Mouse (Mus musculus) cerebellum, postnatal 25 days (tissue): ENCODE results near the gene Cxcl3.
"Not testable (repeated sequence)": the region's sequence is repeated elsewhere in the genome, so short reads cannot be mapped to it uniquely, and the experiment has no call there.

Source experiments
- DNase-seq, 2 experiments: peaks; one replicate each; pipeline ENCODE4 v3.0.0; 2021; ENCODE audit warnings: mixed read lengths in 2 of 2

Gene Cxcl3

DNA sequence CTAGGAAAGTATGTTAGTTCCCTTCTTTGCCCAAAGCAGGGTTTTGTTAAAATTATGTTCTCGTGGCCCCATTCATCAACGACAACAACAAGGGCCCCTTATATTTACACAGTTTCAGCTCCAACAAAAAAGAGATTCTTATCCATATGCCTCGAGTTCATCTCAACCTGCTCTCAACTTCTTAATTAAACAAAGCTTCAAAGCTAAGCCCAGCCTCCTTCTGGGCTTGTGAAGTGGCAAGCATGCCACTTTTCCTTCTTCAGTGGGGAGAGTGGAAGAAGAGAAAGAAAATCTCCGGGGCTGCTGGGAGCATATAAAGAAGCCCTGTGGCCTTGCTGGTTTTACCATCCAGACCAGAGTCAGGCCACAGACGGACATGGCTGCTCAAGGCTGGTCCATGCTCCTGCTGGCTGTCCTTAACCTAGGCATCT is 8.3 kb downstream of the Cxcl3 start, which contains the start of gene Cxcl15:
Gene Cxcl15 (plus strand): TSS at position 340 of the 431 bp plus-strand sequence.
- no peak for DNase-seq

DNA sequence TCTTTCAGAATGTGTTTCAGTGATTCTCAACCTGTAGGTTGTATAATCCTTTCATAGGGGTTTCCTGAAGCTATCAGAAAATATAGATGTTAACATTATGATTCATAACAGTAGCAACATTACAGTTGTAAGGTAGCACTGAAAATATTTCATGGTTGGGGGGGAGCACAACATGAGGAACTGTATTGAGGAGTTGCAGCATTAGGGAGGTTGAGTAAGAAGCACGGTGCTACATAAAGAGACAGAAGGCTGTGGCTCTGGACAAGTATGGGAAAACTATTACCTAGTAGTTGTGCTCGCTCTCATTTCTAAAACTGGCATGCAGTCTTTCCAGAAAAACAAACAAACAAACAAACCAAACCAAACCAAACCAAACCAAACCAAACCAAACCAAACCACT is 9.5 kb downstream of the Cxcl3 start:
- not testable (repeated sequence) for DNase-seq

DNA sequence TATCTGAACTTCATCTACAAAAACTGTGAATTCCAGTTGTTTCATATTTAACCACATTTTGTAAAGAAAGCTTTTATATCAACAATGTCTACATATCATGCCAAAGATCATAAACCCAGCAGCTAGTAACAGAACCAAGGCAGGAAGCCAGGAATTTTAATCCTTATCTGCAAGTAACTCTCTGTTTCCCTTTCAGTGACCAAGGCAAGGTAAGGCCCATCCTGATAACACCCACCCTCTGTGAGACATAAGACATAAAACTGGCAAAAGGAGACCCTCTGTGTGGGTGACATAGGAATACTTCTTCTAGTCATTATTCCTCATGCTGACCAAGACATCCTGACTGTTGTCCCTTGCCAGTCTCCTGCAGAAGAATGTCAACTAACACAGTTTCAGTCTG is 18.7 kb downstream of the Cxcl3 start:
- DNase-seq, result no peak

DNA sequence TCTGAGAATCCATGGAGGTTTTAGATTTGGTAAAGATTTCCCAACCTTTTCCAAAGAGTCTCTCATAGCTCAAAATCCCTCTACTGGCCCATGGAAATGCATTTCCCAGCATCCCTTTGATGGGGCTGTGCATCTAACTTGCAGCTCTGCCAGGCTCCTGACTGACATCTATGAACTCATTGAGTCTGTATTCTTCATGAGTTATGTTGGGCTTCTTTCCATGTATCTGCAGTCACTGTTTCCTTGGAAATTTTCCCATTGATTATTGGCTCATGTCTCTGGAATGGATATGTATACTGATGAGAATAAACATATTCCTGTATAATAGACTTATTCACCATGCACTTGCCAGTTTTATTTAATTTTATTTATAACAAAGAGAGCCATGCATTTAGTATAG is 20.1 kb downstream of the Cxcl3 start:
- DNase-seq, result no peak

DNA sequence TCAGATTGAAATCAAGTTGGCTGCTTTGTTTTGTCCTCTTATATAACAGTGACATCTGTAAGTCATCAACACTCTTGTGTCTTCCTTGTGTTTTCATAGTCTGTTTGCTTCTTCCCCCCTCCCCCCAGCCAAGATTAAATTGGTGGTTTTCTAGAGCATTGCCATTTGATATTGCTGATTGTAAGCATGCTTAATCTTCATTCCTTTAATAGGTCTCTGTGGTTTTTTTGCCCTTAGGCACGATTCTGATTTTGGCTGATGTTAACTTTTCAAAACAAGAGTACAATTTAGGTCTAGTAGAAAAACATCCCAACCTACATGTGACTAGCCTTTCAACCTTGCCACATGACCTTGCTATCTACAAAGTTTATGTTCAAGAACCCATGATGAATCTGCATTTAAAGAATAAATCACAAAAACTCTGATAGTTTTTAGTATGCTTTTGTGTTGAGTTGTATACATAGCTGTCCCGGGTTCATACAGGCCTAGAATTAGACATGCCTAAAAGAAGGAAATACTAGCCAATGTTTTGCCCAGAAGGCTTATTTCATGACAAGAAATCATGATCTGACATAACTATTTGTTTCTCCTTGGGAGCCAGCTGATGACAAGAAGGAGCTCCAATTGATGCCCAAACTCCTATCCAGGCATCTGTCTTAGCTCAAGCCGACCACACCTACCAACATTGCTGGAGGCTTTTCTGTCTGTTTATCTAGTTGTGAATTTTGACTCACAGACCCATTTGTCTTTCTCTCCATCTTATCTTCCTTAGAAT is 21.5 kb downstream of the Cxcl3 start:
- no peak for DNase-seq

DNA sequence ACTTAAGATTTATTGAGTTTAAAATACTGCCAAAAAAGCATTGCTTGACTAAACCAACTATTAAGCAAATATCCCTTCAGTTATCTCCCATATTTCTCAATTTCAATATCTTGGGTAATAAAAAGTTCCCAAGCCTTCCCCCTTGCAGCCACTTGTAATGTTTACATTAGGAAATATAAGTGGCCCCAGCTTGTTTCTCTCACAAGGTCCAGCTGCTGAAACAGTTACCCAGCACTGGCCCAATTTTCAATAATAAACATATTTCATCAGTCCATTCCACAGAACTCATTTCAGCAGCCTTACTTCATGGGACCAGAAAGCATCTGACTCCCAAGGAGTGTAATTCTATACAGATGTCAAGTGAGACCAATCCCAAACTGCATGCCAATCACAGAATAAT is 33.9 kb downstream of the Cxcl3 start:
- no peak for DNase-seq

DNA sequence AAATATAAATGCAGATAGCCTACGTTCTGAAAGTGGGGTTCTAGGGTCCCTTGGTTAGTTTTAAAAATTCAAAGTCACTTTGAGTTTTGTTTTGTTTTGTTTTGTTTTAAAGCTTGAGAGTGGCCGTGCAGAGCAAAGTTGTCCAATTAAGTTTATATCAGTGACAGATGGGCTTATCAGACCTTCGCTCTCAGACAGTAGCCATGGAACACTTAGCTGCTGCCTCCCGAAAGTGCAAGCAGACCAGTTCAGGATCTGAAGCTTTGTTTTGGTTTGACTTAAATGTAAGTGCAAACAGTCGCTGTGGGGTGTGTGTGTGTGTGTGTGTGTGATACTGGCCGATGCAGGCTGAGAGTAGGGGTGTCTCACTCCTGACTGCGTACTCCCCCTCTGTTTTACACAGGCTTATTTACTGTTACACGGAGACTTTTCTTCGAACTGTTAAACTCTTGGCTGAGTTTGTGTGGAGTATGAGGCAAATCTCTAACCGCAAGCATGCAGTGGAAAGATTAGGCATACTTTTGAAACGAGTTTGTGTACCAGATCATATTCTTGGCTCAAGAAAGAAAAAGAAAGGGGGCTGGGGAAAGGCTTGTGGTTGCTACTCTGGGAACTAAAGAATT is 46.4 kb downstream of the Cxcl3 start:
- DNase-seq, result no peak

DNA sequence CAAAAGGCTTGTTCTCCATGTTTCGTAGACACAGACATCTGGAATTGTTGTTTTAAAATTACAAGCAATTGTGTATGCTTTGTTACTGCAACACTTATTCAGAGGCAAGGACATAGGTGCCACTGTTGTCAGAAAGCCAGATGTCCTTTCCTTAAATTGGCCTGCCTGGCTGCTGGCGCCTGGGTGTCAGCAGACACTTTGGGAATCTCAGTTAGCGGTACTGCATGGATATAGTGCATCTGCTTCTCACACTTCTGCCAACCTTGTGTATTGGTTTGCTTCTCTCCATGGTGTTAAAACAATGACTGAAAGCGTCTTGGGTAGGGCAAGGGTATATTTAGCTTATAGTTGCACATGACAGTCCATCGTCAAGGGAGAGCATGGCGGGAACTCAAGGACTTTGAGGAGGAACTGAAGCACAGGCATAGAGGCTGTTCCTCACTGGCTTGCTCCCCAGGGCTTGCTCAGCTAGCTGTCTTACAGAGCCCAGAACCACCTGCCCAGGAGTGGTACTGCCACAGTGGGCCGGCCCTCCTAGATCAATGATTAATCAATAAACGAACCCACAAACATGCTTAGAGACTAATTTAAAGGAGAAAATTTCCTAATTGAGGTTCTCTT is 47.0 kb downstream of the Cxcl3 start:
- DNase-seq, result no peak

DNA sequence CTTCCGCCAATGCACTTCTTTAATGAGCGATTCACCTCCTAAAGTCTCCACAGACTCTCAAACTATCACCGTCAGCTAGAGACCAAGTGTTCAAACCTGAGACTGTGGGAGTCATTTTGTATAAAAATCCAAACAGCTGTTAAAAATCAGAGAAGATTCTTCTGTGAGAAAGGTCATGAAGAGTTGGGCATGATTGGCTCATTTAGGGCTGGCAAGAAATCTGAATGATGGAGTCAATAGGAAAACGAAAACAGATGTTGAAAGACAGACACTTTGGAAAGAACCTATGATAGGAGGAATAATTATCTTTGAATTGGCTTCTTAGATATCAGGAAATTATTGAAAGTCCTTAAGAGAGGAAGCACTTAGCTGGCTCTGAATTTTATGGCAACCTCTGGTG is 48.5 kb downstream of the Cxcl3 start:
- DNase-seq, result no peak

DNA sequence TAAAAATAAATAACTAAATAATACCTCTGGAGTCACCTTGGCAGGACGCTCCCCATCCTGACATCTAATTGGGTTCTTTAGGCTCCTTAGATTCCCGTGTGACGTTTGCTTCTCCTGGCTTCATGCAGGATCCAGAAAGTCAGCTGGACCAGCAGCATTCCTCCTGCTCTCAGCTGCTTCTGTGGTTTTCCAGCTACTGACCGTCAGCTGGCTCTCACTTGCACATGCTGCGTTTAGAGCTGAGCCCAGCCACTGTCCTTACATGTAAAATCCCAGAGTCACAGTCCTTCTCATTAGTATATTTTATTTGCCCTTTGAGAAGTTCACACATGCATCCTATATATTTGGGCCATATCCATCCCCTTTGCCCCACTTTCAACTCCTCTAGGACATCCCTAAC is 52.7 kb downstream of the Cxcl3 start:
- no peak for DNase-seq
